Mouse (Mus musculus): ENCODE results near the gene Sccpdh. TPM values are rescaled to one million over a fixed set of nuclear protein-coding genes. Genes with fewer than 3 reads are reported as not detected.
"Not testable (repeated sequence)": the region's sequence is repeated elsewhere in the genome, so short reads cannot be mapped to it uniquely, and the experiment has no call there.

Sccpdh gene
- polyA plus RNA-seq, 1 experiment from 2014 or later = 73.1 TPM

DNA sequence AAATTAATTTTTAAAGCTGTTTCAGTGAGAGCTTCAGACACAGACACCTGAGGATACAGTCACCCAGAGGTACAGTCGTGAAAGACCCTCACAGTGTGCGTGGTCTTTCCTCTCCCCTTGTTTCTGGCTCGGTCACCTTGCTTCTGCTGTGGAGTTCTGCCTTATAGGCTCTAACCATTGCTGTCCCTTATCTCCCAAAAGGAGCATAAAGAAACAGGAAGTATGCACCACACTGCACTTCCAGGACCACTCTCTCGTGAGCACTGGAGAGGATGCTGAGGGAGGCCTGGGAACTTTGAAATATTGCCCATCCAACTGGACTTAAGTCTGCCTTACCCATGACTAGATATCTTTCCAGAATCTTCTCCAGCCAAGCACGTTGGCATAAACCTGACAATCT is 42.7 kb downstream of the Sccpdh start:
- 85% methylated on average over 5 of the region's 5 CpGs for WGBS
- no peak for ATAC-seq (replicated peaks; ENCODE audit: low FRiP score)
- Histone ChIP-seq H3K4me1 (no peaks in the 10 kb centered on the region), H3K36me3 (no peaks in the 10 kb centered on the region), H3K9ac (no peak overlapping the region), H3K27ac (no peak overlapping the region), H3K27me3 (no peaks in the 10 kb centered on the region), H3K9me3 (replicated peaks) (no peaks in the 10 kb centered on the region), H3K4me3 (replicated peaks) (no peak overlapping the region), H3K4me2 (no peak overlapping the region)

DNA sequence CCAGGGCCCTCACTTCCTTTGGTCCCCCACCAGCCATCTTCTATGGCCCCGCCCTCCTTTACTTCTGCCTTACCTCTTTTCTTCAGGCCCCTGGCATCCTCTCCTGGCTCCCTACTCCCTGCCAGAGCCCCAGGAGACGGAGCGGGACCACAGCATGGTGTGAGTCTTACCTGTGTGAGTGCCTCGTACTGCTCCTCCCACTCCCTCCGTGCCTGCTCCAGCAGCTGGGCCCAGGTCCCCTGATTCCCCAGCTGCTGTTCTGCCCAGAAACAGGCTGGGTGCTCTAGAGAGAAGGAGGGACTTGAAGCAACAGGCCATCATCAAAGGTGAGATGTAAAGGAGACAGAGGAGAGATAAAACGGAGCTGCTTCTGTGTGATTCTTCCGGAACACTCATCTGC is 44.6 kb downstream of the Sccpdh start:
- no peaks in the 10 kb centered on the region for H3K4me1 ChIP-seq
- H3K27me3 ChIP-seq = no peaks in the 10 kb centered on the region
- no peaks in the 10 kb centered on the region for H3K36me3 ChIP-seq
- no peak for ATAC-seq (replicated peaks; ENCODE audit: low FRiP score)
- H3K4me2 ChIP-seq = no peak overlapping the region
- WGBS = 86% methylated on average over 7 of the region's 7 CpGs
- no peaks in the 10 kb centered on the region for H3K9me3 ChIP-seq (replicated peaks)
- H3K9ac ChIP-seq = no peak overlapping the region
- H3K4me3 ChIP-seq (replicated peaks) = no peak overlapping the region
- no peak overlapping the region for H3K27ac ChIP-seq

DNA sequence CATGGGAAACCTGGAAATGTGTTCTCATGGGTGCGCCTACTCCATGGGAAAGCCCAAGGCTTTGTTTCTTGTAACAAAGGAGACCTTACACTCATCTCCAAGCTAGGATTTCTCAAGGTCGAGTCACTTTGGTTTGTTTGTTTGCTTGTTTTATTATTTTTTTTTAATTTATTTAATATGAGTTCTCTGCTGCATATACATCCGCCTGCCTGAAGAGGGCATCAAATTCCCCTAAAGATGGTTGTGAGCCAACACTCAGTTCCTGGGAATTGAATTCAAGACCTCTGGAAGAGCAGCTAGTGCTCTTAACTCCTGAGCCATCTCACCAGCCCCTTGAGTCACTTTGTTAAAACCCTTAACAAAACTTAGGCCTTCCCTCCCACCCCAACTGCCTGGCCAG is 45.4 kb downstream of the Sccpdh start:
- no peak overlapping the region for H3K4me2 ChIP-seq
- H3K4me3 ChIP-seq (replicated peaks) = no peak overlapping the region
- H3K36me3 ChIP-seq = no peaks in the 10 kb centered on the region
- H3K9ac ChIP-seq = no peak overlapping the region
- H3K27me3 ChIP-seq = no peaks in the 10 kb centered on the region
- ATAC-seq (replicated peaks; ENCODE audit: low FRiP score) = no peak
- no peaks in the 10 kb centered on the region for H3K9me3 ChIP-seq (replicated peaks)
- 88% methylated on average over 3 of the region's 3 CpGs for WGBS
- no peak overlapping the region for H3K27ac ChIP-seq
- H3K4me1 ChIP-seq = no peaks in the 10 kb centered on the region

DNA sequence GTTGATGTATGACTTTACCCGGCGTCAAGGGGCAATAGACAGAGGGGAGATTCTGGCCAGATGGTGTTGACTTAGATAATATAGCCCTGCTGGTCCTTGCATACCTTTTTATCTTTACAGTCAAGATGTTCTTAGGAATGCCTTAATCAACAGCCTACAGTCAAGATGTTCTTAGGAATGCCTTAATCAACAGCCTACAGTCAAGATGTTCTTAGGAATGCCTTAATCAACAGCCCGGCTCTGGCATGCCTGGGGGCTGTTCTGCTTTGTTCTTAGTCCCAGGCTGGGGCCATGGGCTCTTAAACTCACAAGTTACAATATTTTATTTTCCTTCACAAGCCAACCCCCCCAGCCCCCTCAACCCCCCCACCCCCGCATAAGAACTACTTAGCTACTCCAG is 47.3 kb downstream of the Sccpdh start:
- not testable (repeated sequence) for H3K27me3 ChIP-seq; H3K9me3 ChIP-seq (replicated peaks); H3K27ac ChIP-seq; H3K4me3 ChIP-seq (replicated peaks); H3K4me2 ChIP-seq; ATAC-seq (replicated peaks; ENCODE audit: low FRiP score); H3K9ac ChIP-seq; H3K4me1 ChIP-seq; H3K36me3 ChIP-seq
- 81% methylated on average over 4 of the region's 4 CpGs for WGBS

DNA sequence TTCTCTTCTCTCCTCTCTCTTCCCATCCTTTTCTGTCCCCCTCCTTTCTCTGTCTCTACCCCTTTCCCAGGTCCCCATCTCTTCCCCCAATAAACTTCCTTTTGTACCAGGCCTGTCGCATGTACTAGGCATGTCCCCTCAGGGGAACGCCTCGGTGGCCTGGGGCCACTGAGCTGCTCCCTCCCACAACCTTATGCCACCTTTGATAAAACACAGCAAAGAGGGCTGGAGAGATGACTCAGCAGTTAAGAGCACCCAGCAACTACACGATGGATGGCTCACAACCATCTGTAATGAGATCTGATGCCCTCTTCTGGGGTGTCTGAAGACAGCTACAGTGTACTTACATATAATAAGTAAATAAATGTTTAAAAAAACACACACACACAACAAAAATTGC is 47.8 kb downstream of the Sccpdh start:
- H3K4me3 ChIP-seq (replicated peaks) = no peak overlapping the region
- no peaks in the 10 kb centered on the region for H3K36me3 ChIP-seq
- no peak for ATAC-seq (replicated peaks; ENCODE audit: low FRiP score)
- H3K9ac ChIP-seq = no peak overlapping the region
- no peak overlapping the region for H3K27ac ChIP-seq
- no peaks in the 10 kb centered on the region for H3K4me1 ChIP-seq
- H3K9me3 ChIP-seq (replicated peaks) = no peaks in the 10 kb centered on the region
- H3K27me3 ChIP-seq = no peaks in the 10 kb centered on the region
- WGBS = 88% methylated on average over 4 of the region's 4 CpGs
- no peak overlapping the region for H3K4me2 ChIP-seq

DNA sequence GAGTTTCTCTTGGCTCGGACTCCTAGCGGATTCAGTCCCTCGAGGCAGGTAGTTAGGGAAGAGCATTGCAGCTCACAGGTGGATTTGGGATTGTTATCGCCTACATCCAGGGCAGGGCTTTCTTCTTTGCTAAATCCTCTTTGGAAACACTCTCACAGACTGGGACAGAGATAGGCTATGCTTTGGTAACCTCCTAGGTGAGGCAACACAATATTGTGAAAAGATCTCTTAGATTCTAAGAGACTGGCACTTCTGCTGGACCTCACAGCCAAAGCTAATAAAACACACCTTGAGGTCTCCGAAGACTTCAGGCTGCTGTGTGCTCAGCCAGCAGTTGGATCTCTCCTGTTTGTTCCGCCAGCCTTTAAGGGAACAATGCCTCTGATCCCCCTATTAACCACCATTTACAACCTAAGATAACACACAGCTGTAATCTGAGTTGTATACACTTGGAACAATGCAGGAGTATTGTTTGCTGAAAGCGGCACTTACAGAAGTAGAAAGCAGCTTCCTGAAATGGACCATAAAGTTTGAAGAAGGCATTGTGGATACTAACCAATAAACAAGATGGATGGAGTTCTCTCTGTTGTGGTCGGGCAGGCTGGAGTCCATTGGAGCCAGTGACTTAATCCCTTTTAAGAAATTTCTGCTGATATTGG is 54.9 kb downstream of the Sccpdh start:
- WGBS = 52% methylated on average over 8 of the region's 8 CpGs
- peak; percentile 62; the same call in 1 of the 2 replicates for ATAC-seq (replicated peaks; ENCODE audit: low FRiP score)
- no peaks in the 10 kb centered on the region for H3K27me3 ChIP-seq

DNA sequence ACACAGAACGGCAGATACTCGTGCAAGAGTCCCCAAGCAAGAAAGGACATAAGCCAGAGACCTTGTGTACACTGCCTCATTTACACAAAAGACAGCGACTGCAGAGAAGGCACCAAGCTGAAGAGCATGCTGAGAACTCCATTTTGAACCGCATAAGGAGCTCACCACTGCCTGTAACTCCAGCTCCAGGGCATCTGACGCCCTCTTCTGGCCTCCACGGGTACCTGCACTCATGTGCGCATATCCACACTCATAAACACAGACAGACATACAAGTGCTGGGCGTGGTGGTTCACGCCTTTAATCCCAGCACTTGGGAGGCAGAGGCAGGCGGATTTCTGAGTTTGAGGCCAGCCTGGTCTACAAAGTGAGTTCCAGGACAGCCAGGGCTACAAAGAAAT is 60.7 kb downstream of the Sccpdh start:
- no peak overlapping the region for H3K9ac ChIP-seq
- ATAC-seq (replicated peaks; ENCODE audit: low FRiP score) = no peak
- 88% methylated on average over 10 of the region's 10 CpGs for WGBS

More for the DNA sequence above, 54.9 kb downstream of the Sccpdh start:
- Histone ChIP-seq H3K36me3 (no peaks in the 10 kb centered on the region), H3K4me1 (no peaks in the 10 kb centered on the region), H3K9me3 (replicated peaks) (no peaks in the 10 kb centered on the region), H3K4me2 (no peak overlapping the region), H3K4me3 (replicated peaks) (no peak overlapping the region), H3K9ac (no peak overlapping the region), H3K27ac (no peak overlapping the region)

DNA sequence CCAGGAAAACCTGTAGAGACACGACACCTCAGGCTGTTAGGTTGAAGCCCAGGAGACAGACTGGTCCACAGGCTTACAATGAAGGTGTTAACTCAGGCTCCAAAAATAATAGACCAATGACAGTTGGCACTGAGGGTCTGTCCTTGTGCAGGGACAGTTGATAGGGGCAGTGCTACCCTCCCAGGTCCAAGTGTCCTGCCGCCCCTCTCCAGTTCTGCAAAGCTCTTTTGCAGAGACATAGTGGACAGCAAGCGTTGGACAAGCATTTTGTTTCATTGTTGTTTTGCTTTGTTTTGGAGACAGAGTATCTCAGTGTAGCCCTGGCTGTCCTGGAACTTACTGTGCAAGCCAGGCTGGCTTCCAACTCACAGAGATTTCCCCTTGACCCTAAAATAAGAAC is 63.4 kb downstream of the Sccpdh start:
- H3K4me1 ChIP-seq = no peaks in the 10 kb centered on the region
- ATAC-seq (replicated peaks; ENCODE audit: low FRiP score) = no peak
- no peak overlapping the region for H3K4me2 ChIP-seq
- H3K4me3 ChIP-seq (replicated peaks) = no peak overlapping the region
- H3K9ac ChIP-seq = no peak overlapping the region
- no peaks in the 10 kb centered on the region for H3K9me3 ChIP-seq (replicated peaks)
- WGBS = 78% methylated on average over 3 of the region's 3 CpGs
- no peak overlapping the region for H3K27ac ChIP-seq
- no peaks in the 10 kb centered on the region for H3K27me3 ChIP-seq
- no peaks in the 10 kb centered on the region for H3K36me3 ChIP-seq

More for the DNA sequence above, 60.7 kb downstream of the Sccpdh start:
- H3K36me3 ChIP-seq = no peaks in the 10 kb centered on the region
- H3K4me3 ChIP-seq (replicated peaks) = no peak overlapping the region
- H3K4me1 ChIP-seq = no peaks in the 10 kb centered on the region
- H3K27ac ChIP-seq = no peak overlapping the region
- H3K9me3 ChIP-seq (replicated peaks) = no peaks in the 10 kb centered on the region
- no peaks in the 10 kb centered on the region for H3K27me3 ChIP-seq
- no peak overlapping the region for H3K4me2 ChIP-seq

DNA sequence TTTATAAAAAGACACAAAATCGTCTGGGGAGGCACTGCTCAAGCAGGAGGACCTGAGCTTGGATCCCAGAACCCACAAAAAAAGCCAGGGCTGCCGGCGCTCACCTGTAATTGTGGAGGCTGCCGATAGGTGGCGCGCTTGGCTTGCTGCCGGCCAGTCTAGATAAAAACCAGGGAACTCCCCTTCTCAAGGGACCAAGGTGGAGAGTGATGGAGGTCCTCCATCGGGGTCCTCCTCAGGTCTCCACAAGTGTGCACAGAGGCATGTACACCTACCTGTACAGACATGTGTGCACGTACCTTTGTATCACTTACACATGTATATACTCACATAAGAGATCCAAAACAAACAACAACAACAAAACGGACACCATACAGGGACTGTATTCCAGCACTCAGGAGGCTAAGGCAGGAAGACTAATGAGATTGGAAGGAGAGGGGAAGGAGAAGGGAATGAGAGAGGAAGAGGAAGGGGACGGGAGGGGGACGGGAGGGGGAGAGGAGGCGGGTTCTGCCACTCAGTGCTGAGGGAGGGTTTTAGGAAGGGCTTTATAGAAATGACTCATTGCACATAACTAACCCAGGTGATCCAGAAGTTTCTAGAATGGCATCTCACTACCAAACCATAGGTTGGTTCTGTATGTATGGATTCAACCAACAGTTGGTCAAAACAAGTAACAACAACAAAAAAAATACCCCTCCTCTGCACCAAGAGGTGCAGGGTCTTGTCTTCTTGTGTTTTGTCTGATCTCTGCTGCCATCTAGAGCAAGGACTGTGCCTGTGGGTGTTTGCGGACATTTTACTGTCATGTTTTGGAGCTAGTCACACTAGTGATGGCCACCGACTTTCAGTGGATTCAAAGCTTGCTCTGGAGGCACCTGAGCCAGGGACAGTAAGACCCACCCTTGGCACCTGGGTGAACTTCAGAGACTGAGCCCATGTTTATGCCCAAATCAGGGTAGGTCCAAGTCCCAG is 66.8 kb downstream of the Sccpdh start:
- Histone ChIP-seq H3K36me3 (no peaks in the 10 kb centered on the region), H3K4me3 (replicated peaks) (no peak overlapping the region), H3K9ac (no peak overlapping the region), H3K4me2 (peak overlapping the region; percentile 22; the same call in 1 of the 2 replicates), H3K9me3 (replicated peaks) (no peaks in the 10 kb centered on the region), H3K4me1 (no peaks in the 10 kb centered on the region), H3K27me3 (no peaks in the 10 kb centered on the region), H3K27ac (no peak overlapping the region)
- ATAC-seq (replicated peaks; ENCODE audit: low FRiP score) = no peak
- WGBS = 44% methylated on average over 15 of the region's 15 CpGs

DNA sequence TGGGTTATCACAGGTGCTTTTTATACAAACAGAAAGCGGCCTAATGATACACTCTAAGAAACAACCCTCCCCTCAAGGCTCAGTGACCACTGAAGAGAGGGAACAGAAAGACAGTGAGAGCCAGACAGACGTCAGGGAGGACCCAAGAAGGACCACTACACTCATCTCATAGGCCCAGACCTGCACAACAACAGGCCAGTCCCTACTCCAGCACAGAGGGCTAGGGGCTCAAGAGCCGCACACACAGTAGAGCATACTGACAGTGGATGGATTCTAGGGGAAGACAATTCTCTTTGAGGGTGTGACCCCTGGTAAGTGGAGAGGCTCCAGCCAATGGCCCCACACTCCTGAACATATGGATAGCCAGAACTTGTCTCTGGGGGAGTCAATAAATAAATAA is 68.5 kb downstream of the Sccpdh start:
- Histone ChIP-seq H3K36me3 (no peaks in the 10 kb centered on the region), H3K27me3 (no peaks in the 10 kb centered on the region), H3K27ac (no peak overlapping the region), H3K4me1 (no peaks in the 10 kb centered on the region), H3K4me3 (replicated peaks) (no peak overlapping the region), H3K9me3 (replicated peaks) (no peaks in the 10 kb centered on the region), H3K4me2 (no peak overlapping the region), H3K9ac (no peak overlapping the region)
- WGBS = 78% methylated on average over 3 of the region's 3 CpGs
- no peak for ATAC-seq (replicated peaks; ENCODE audit: low FRiP score)

Data from kidney, embryonic 15.5 days (tissue).